Mouse (Mus musculus): ENCODE measurements around the gene Nlrp4e.
"Not testable (repeated sequence)": the region's sequence is repeated elsewhere in the genome, so short reads cannot be mapped to it uniquely, and the experiment has no call there.

The Nlrp4e gene

GRCm38 (mm10) chr7:23300892-23301291 lies at the start of gene Nlrp4e:
TSS of gene Nlrp4e (plus strand) at chr7:23301192.
- not testable (repeated sequence) for DNase-seq (ENCODE audit: low read depth, low spot score)

GRCm38 (mm10) chr7:23251582-23251981 lies 49.4 kb upstream of the Nlrp4e start, which contains the start of gene Vmn1r166:
TSS of gene Vmn1r166 (minus strand) at chr7:23251682.
- DNase-seq (ENCODE audit: low read depth, low spot score): not testable (repeated sequence)

- not testable (repeated sequence) for DNase-seq (ENCODE audit: low read depth, low spot score)
Measured at GRCm38 (mm10) chr7:23278800-23279199, 22.2 kb upstream of the Nlrp4e start, which contains the start of gene Gm6902. TSS of gene Gm6902 (minus strand) at chr7:23278900.

DNA sequence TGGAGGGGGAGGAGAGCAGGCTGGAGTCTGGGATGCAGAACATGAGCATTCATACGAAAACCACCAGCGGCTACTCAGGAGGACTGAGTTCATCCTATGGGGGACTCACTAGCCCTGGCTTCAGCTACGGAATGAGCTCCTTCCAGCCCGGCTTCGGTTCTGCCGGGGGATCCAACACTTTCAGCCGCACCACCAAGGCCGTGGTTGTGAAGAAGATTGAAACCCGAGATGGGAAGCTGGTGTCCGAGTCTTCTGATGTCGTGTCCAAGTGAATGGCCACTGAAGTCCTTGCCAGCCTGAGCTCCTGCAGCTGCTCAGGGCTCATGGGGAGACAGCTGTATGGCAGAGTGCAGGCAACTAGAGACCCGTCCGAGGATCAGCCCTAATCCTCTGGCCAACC lies 57.3 kb downstream of the Nlrp4e start:
- not testable (repeated sequence) for DNase-seq (ENCODE audit: low read depth, low spot score)

DNA sequence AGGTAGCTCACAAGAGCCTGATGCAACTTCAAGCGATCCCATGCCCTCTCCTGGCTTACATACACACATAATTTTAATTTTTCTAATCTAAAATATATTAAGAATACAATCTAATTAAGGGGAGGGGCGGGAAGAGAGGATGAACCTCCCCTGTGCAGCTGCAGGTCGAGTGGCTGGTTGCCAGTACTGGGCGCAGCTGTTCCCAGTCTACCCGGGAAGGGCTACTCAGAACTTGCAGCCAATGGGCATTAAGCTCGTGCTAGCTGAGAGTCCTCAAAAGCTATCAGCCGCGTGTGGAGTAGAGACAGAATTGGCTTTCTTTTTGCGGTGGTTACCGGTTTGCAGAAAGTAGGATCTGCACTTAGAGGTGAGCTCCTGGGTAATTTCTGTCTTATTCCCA lies 84.6 kb downstream of the Nlrp4e start, which contains the start of gene Nlrp5:
Gene Nlrp5, plus strand, starts transcription at position 301 of the 400 bp plus-strand sequence.
- no peak for DNase-seq (ENCODE audit: low read depth, low spot score)
